Mouse (Mus musculus) liver, embryonic 14.5 days (tissue): ENCODE data around the gene Usp47. TPM values are rescaled to one million over a fixed set of nuclear protein-coding genes. Genes with fewer than 3 reads are reported as not detected.

Experiments used
- ATAC-seq: fragments of 200-750 bp; cut with Nextera tagmentation; 2 replicates; pipeline ENCODE4 v1.8.0; 2017; ENCODE audit warnings: moderate number of reproducible peaks, mild to moderate bottlenecking, moderate library complexity; ENCODE audit not compliant: insufficient read depth
- DNase-seq, 3 experiments: peaks; one replicate each; pipeline ENCODE4 v3.0.0-alpha.2; 2012 to 2013; ENCODE audit warnings: low read depth in 3 of 3, low spot score in 3 of 3
- H3K27ac ChIP-seq: fragments of 300-500 bp; sonication (generic); 2 replicates; pipeline ENCODE4 v1.5.1; 2014; ENCODE audit warnings: moderate library complexity, mild to moderate bottlenecking, control low read depth, inconsistent platforms
- H3K27me3 ChIP-seq: fragments of 300-500 bp; sonication (generic); 2 replicates; pipeline ENCODE4 v1.6.1; 2014; ENCODE audit warnings: mild to moderate bottlenecking, low read length, moderate library complexity; ENCODE audit not compliant: control insufficient read depth, insufficient read depth
- H3K36me3 ChIP-seq: fragments of 300-500 bp; sonication (generic); replicated peaks from 2 replicates; pipeline ENCODE4 v1.6.1; 2014; ENCODE audit warnings: low read depth; ENCODE audit not compliant: control insufficient read depth, insufficient read depth
- H3K4me1 ChIP-seq, 2 experiments: fragments of 200-500 bp in 1 of 2; fragments of 300-500 bp in 1 of 2; sonication (generic) in 1 of 2; replicated peaks; 2 replicates each; pipeline ENCODE4 v1.6.1; 2012 to 2014; ENCODE audit warnings: antibody characterized with exemption in 1 of 2, inconsistent platforms in 1 of 2, low read length in 1 of 2; ENCODE audit not compliant: control insufficient read depth in 2 of 2, insufficient read depth in 2 of 2
- H3K4me2 ChIP-seq: fragments of 300-500 bp; sonication (generic); 2 replicates; pipeline ENCODE4 v1.6.1; 2014; ENCODE audit warnings: low read depth, mild to moderate bottlenecking, control low read depth, moderate library complexity
- H3K4me3 ChIP-seq, 2 experiments: fragments of 200-500 bp in 1 of 2; fragments of 300-500 bp in 1 of 2; sonication (generic) in 1 of 2; 2 replicates each; pipeline ENCODE4 v1.5.1; 2012 to 2014; ENCODE audit warnings: low read depth in 2 of 2, low read length in 2 of 2, mild to moderate bottlenecking in 2 of 2, control low read depth in 1 of 2, inconsistent platforms in 1 of 2, moderate library complexity in 1 of 2; ENCODE audit not compliant: insufficient read depth in 1 of 2
- H3K9ac ChIP-seq: fragments of 300-500 bp; sonication (generic); replicated peaks from 2 replicates; pipeline ENCODE4 v1.6.1; 2014; ENCODE audit warnings: mild to moderate bottlenecking, control low read depth, moderate library complexity
- H3K9me3 ChIP-seq: fragments of 300-500 bp; sonication (generic); 2 replicates; pipeline ENCODE4 v1.6.1; 2016; ENCODE audit warnings: low read length, mixed read lengths; ENCODE audit not compliant: control insufficient read depth
- CTCF ChIP-seq: IDR thresholded peaks from 2 replicates; pipeline ENCODE4 v1.5.1; 2016; ENCODE audit warnings: antibody characterized with exemption, low read depth, control low read depth
- EP300 ChIP-seq: IDR thresholded peaks from 2 replicates; pipeline ENCODE4 v1.6.1; 2016; ENCODE audit warnings: antibody characterized with exemption, low read depth
- WGBS: fragments of 180-500 bp; shearing (Covaris S2); extraction: QIAGEN DNeasy Blood & Tissue Kit; methylation state at CpG from one replicate; pipeline ENCODE4 v1.1.7; 2014; ENCODE audit not compliant: insufficient replicate concordance; 5-methylcytosine and 5-hydroxymethylcytosine counted together
- polyA plus RNA-seq, 2 experiments: library from polyadenylated mRNA; depleted of rRNA in 1 of 2; stranded (reverse) in 1 of 2; unstranded in 1 of 2; fragments of >200 nt; fragmentation: Nextera tagmentation in 1 of 2; extraction: Ambion mirVana in 1 of 2; gene quantifications; 2 replicates each; pipeline versions ENCODE4 v1.2.1 to v1.2.3; 2012 to 2014

The Usp47 gene
- polyA plus RNA-seq, 2 experiments = 11.4 to 20.3 TPM

DNA sequence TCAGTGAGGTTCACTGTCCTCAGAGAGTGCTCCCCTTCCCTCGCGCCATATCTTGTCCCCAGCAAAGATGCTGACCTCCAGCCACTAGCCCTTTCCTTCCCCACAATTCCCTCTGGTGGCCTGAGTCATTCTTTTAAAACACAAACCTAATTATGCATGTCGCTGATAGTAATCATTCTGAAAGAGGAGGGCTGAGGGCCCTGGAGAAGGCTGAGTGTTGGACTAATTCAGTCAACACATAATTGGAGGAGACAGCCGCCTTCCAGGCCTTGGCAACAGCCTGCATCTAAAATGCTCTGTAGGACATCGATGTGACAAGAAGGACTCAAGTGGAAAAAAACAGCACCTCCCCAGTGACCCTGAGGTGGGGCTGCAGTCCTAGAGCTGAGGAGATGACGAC, 106.5 kb downstream of the Usp47 start:
- H3K27ac ChIP-seq = no peak overlapping the region
- no peaks in the 10 kb centered on the region for H3K36me3 ChIP-seq
- no peaks in the 10 kb centered on the region for H3K27me3 ChIP-seq
- DNase-seq (no peak), ATAC-seq (no peak)
- H3K4me1 ChIP-seq = no peaks in the 10 kb centered on the region
- H3K4me3 ChIP-seq = no peak overlapping the region
- H3K9me3 ChIP-seq = no peaks in the 10 kb centered on the region
- no peak overlapping the region for H3K4me2 ChIP-seq
- WGBS = 63% methylated on average over 6 of the region's 6 CpGs
- no peak overlapping the region for H3K9ac ChIP-seq
- TF ChIP-seq EP300 (no peak), CTCF (no peak)

DNA sequence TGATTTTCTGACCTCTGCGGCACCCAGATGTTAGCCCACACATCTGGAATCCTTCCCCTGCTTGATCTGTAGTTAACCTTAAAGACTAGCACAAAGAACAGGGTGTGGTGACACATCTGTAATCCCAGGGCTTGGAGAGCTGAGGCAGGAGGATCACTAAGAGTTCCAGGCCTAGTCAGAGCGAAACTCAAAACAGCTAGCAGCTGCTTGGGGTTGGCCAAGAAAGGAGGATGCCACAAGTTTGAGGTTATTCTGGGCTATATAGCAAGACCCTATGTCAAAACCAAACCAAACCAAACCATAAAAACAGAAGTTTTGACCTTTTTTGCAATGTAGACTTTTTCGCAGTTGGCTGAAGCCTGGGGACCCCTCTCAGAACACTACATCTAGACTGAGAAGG, 107.4 kb downstream of the Usp47 start:
- 67% methylated on average over 3 of the region's 3 CpGs for WGBS
- Histone ChIP-seq H3K36me3 (no peaks in the 10 kb centered on the region), H3K4me2 (no peak overlapping the region), H3K27ac (no peak overlapping the region), H3K27me3 (no peaks in the 10 kb centered on the region), H3K9ac (no peak overlapping the region), H3K4me1 (no peaks in the 10 kb centered on the region), H3K4me3 (no peak overlapping the region), H3K9me3 (no peaks in the 10 kb centered on the region)
- DNase-seq = no peak
- ATAC-seq = no peak
- TF ChIP-seq CTCF (no peak), EP300 (no peak)

DNA sequence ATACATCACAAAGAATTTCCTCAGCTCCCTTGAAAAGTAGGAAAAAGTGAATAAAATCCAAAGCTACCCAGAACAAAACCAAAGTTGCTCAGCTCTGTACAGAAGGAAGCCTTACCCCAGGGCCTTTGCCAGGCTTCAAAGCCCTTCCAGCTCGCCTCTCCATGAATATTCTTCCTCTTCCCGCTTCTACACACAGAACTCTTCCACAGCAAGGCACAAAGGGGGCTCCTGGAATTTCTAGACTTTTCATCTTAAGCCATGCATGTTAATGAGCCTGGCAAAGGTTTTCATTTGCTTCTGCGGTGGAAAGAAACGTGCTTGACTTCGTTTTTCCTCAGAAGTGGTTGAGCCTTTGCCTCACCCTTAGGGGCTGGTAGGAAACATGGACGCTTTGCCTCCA, 108.7 kb downstream of the Usp47 start:
- 55% methylated on average over 6 of the region's 6 CpGs for WGBS
- Histone ChIP-seq H3K9me3 (no peaks in the 10 kb centered on the region), H3K27me3 (no peaks in the 10 kb centered on the region), H3K4me1 (no peaks in the 10 kb centered on the region), H3K4me3 (no peak overlapping the region), H3K9ac (no peak overlapping the region), H3K27ac (no peak overlapping the region), H3K4me2 (no peak overlapping the region), H3K36me3 (no peaks in the 10 kb centered on the region)
- DNase-seq (no peak), ATAC-seq (no peak)
- TF ChIP-seq CTCF (no peak), EP300 (no peak)

DNA sequence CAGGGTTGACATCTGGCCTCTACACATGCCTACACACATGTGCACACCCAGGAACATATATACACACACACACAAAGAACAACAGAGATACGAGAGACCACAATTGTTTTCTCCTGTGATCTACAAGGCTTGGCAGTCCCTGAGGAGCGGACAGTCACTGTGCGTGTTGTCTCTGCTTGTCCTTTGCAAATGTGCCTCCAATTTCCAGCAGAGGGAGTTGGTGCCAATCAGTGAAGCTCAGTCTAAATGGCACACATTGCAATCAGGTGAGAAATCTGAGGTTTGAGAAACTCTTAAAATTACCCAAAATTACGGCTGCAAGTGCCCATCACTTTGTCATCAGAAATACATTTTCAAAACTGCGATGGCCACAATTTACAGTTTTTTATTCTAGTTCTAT, 110.0 kb downstream of the Usp47 start:
- Histone ChIP-seq H3K4me2 (no peak overlapping the region), H3K27me3 (no peaks in the 10 kb centered on the region), H3K9me3 (no peaks in the 10 kb centered on the region), H3K9ac (no peak overlapping the region), H3K4me1 (no peaks in the 10 kb centered on the region), H3K27ac (no peak overlapping the region), H3K36me3 (no peaks in the 10 kb centered on the region), H3K4me3 (no peak overlapping the region)
- ATAC-seq (no peak), DNase-seq (no peak)
- TF ChIP-seq EP300 = no peak
- no peak for TF ChIP-seq CTCF
- WGBS = 70% methylated on average over 5 of the region's 5 CpGs

DNA sequence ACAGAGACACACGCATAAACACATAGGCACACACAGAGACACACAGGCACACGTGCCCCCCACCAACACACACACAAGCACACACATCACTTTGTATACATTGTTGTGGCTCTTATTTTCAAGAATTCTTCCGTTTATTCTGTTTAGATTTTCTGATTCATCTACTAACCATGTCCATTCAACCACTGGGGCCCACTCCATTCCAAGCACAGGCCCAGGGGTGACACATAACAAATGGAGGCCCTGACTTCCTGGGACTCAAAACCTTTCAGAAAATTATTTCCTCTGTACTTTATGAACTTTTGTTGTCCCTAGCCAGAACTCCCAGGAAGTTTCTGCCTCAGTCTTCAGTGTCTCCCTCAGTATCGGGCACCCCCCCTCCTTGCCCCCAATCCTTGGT, 111.9 kb downstream of the Usp47 start:
- H3K4me2 ChIP-seq = no peak overlapping the region
- WGBS = 62% methylated on average over 4 of the region's 4 CpGs
- TF ChIP-seq EP300 (no peak), CTCF (no peak)

More for the DNA sequence above, 111.9 kb downstream of the Usp47 start:
- ATAC-seq (no peak), DNase-seq (no peak)
- H3K4me3 ChIP-seq = no peak overlapping the region
- H3K4me1 ChIP-seq = no peaks in the 10 kb centered on the region
- no peak overlapping the region for H3K27ac ChIP-seq
- H3K36me3 ChIP-seq = no peaks in the 10 kb centered on the region
- H3K27me3 ChIP-seq = no peaks in the 10 kb centered on the region
- no peak overlapping the region for H3K9ac ChIP-seq
- no peaks in the 10 kb centered on the region for H3K9me3 ChIP-seq
